ENCODE assay signal across 11 mouse cellular contexts in genomic region chr8:70885612-70886011, GRCm38 (mm10). TPM values are rescaled to one million over a fixed set of nuclear protein-coding genes. Genes with fewer than 3 reads are reported as not detected.
DNase-seq lines count a peak whose midpoint lies in the region; ATAC-seq and TF ChIP-seq lines count a peak whose summit lies in the region.
"Had no signal": no experiment of that assay in that cellular context is flagged by ENCODE, and none has a peak within 500 bp of the region (broad histone marks: within the 10 kb centered on the region; RNA-seq: fewer than 3 reads in every experiment).

No protein-coding gene starts in this region.

- H3K9ac ChIP-seq in lung, embryonic 14.5 days, result no peak overlapping the region
- H3K9ac ChIP-seq: hindbrain, embryonic 15.5 days; stomach, embryonic 15.5 days had no signal

- no peak for ATAC-seq in lung, embryonic 14.5 days (ENCODE audit: insufficient read depth)
- peak; percentile 65 for ATAC-seq in common myeloid progenitor, adult 5-6 weeks (replicated peaks; ENCODE audit: low read depth, poor library complexity, severe bottlenecking)
- ATAC-seq in megakaryocyte progenitor cell, adult 5-6 weeks (replicated peaks; ENCODE audit: poor library complexity), result peak; percentile 79

- no peaks in the 10 kb centered on the region for H3K36me3 ChIP-seq in lung, embryonic 14.5 days (ENCODE audit: insufficient read depth)
- H3K36me3 ChIP-seq: hindbrain, embryonic 15.5 days; stomach, embryonic 15.5 days had no signal

- no peak overlapping the region for H3K4me2 ChIP-seq in lung, embryonic 14.5 days
- H3K4me2 ChIP-seq: hindbrain, embryonic 15.5 days; stomach, embryonic 15.5 days had no signal

- peaks cover under 1% of the 10 kb centered on the region for H3K27me3 ChIP-seq in lung, embryonic 14.5 days (ENCODE audit: insufficient read depth, low read length)

- no peaks in the 10 kb centered on the region for H3K4me1 ChIP-seq in lung, embryonic 14.5 days (ENCODE audit: insufficient read depth)
- H3K4me1 ChIP-seq: hindbrain, embryonic 15.5 days had no signal

- no peak for TF ChIP-seq CTCF in lung, embryonic 14.5 days (IDR thresholded peaks at IDR 0.05; ENCODE audit: low read depth)

- H3K27ac ChIP-seq in lung, embryonic 14.5 days (ENCODE audit: low read depth), result no peak overlapping the region
- H3K27ac ChIP-seq: hindbrain, embryonic 15.5 days; stomach, embryonic 15.5 days had no signal

- no peaks in the 10 kb centered on the region for H3K9me3 ChIP-seq in lung, embryonic 14.5 days (ENCODE audit: low read depth, low read length)
- H3K9me3 ChIP-seq: hindbrain, embryonic 15.5 days; stomach, embryonic 15.5 days had no signal

- 15% methylated on average over 12 of the region's 12 CpGs for WGBS in lung, embryonic 14.5 days

- peak; percentile 70 for DNase-seq in adrenal gland, postnatal 10 days
- no peak for DNase-seq in adrenal gland, adult 2 months
- DNase-seq in lung, embryonic 14.5 days, result peak; percentile 82
- DNase-seq in lung, postnatal 36 days, result no peak
- DNase-seq in left cerebral cortex, adult 11 months (ENCODE audit: low spot score), result no peak
- DNase-seq in ovary, adult 18-20 months (ENCODE audit: low spot score), result no peak

- no peak overlapping the region for H3K4me3 ChIP-seq in lung, embryonic 14.5 days (ENCODE audit: low read depth, low read length)
- H3K4me3 ChIP-seq: hindbrain, embryonic 15.5 days; stomach, embryonic 15.5 days had no signal

RNA-seq across cellular contexts. Expression of gene Slc5a5, which starts 6.9 kb away (rescaled TPM):
- total RNA-seq in adrenal gland, postnatal 10 days (2021), result under 1 TPM; 0.27 to 0.42 TPM
- under 1 TPM in 1 of 2 experiments, not detected in 1; 0.10 TPM for total RNA-seq in adrenal gland, adult 2 months (2021)
- polyA plus RNA-seq in adrenal gland, adult 2 months (2012; rRNA removed), result 0.12 and 0.26 TPM in 2 replicates
- 0.12 and 0.16 TPM in 2 replicates for polyA plus RNA-seq in lung, embryonic 14.5 days (2014; fragmentation: Nextera tagmentation; extraction: Ambion mirVana)
- total RNA-seq in common myeloid progenitor, adult 5-6 weeks (2017), result 0.10 and 0.14 TPM in 2 replicates
- total RNA-seq in megakaryocyte progenitor cell, adult 5-6 weeks (2015), result 0.07 TPM in 1 of 2 replicates, not detected in the other
- not detected in 2 replicates for total RNA-seq in megakaryocyte progenitor cell, adult 5-6 weeks (2017)
- total RNA-seq: adrenal gland, postnatal 36 days had no signal

RNA-seq across cellular contexts. Expression of gene Rpl18a, which starts 11.6 kb away (rescaled TPM):
- total RNA-seq in adrenal gland, postnatal 10 days (2021), result 1,000 to 10,000 TPM; 1,717 to 1,755 TPM
- 1,000 to 10,000 TPM; 1,392 to 1,465 TPM for total RNA-seq in adrenal gland, adult 2 months (2021)
- polyA plus RNA-seq in adrenal gland, adult 2 months (2012; rRNA removed), result 4,067 and 4,322 TPM in 2 replicates
- 5,317 and 5,483 TPM in 2 replicates for polyA plus RNA-seq in lung, embryonic 14.5 days (2014; fragmentation: Nextera tagmentation; extraction: Ambion mirVana)
- 2,479 and 2,482 TPM in 2 replicates for total RNA-seq in common myeloid progenitor, adult 5-6 weeks (2017)
- total RNA-seq in megakaryocyte progenitor cell, adult 5-6 weeks (2015), result 7,432 and 8,014 TPM in 2 replicates
- 2,240 and 2,571 TPM in 2 replicates for total RNA-seq in megakaryocyte progenitor cell, adult 5-6 weeks (2017)

RNA-seq across cellular contexts. Expression of gene Ccdc124, which starts 11.9 kb away (rescaled TPM):
- 10 to 100 TPM; 42.0 to 42.6 TPM for total RNA-seq in adrenal gland, postnatal 10 days (2021)
- 10 to 100 TPM; 65.0 TPM for total RNA-seq in adrenal gland, adult 2 months (2021)
- 52.5 and 58.3 TPM in 2 replicates for polyA plus RNA-seq in adrenal gland, adult 2 months (2012; rRNA removed)
- 121 and 125 TPM in 2 replicates for polyA plus RNA-seq in lung, embryonic 14.5 days (2014; fragmentation: Nextera tagmentation; extraction: Ambion mirVana)
- 28.6 and 40.6 TPM in 2 replicates for total RNA-seq in common myeloid progenitor, adult 5-6 weeks (2017)
- total RNA-seq in megakaryocyte progenitor cell, adult 5-6 weeks (2015), result 27.6 and 37.2 TPM in 2 replicates
- 33.9 and 37.1 TPM in 2 replicates for total RNA-seq in megakaryocyte progenitor cell, adult 5-6 weeks (2017)

RNA-seq across cellular contexts. Expression of gene Map1s, which starts 20.1 kb away (rescaled TPM):
- total RNA-seq in adrenal gland, postnatal 10 days (2021), result 10 to 100 TPM; 26.7 to 30.2 TPM
- total RNA-seq in adrenal gland, adult 2 months (2021), result 10 to 100 TPM; 30.7 to 35.6 TPM
- 100 and 105 TPM in 2 replicates for polyA plus RNA-seq in adrenal gland, adult 2 months (2012; rRNA removed)
- polyA plus RNA-seq in lung, embryonic 14.5 days (2014; fragmentation: Nextera tagmentation; extraction: Ambion mirVana), result 53.3 and 54.4 TPM in 2 replicates
- total RNA-seq in common myeloid progenitor, adult 5-6 weeks (2017), result 14.0 and 15.0 TPM in 2 replicates
- 14.4 and 14.7 TPM in 2 replicates for total RNA-seq in megakaryocyte progenitor cell, adult 5-6 weeks (2015)
- 13.2 and 14.4 TPM in 2 replicates for total RNA-seq in megakaryocyte progenitor cell, adult 5-6 weeks (2017)

RNA-seq across cellular contexts. Expression of gene Kcnn1, which starts 22.6 kb away (rescaled TPM):
- total RNA-seq in adrenal gland, postnatal 10 days (2021), result 1 to 10 TPM; 3.0 to 3.1 TPM
- 1 to 10 TPM; 1.6 to 5.0 TPM for total RNA-seq in adrenal gland, adult 2 months (2021)
- polyA plus RNA-seq in adrenal gland, adult 2 months (2012; rRNA removed), result 10.0 and 12.9 TPM in 2 replicates
- polyA plus RNA-seq in lung, embryonic 14.5 days (2014; fragmentation: Nextera tagmentation; extraction: Ambion mirVana), result 0.54 and 0.72 TPM in 2 replicates
- total RNA-seq in common myeloid progenitor, adult 5-6 weeks (2017), result 0.18 and 1.3 TPM in 2 replicates
- 0.12 and 0.42 TPM in 2 replicates for total RNA-seq in megakaryocyte progenitor cell, adult 5-6 weeks (2015)
- total RNA-seq in megakaryocyte progenitor cell, adult 5-6 weeks (2017), result 0.84 and 0.92 TPM in 2 replicates

Comparison
In these comparisons a context has a peak if more than half of its experiments do, and no peak if none do; other contexts are left out.
1. DNase-seq: peak in adrenal gland, postnatal 10 days (single experiment) and lung, embryonic 14.5 days (single experiment); none in adrenal gland, adult 2 months (single experiment), lung, postnatal 36 days (single experiment), left cerebral cortex, adult 11 months (single experiment) and ovary, adult 18-20 months (single experiment).